Mouse (Mus musculus): ENCODE results near the gene 1810010H24Rik.

DNA sequence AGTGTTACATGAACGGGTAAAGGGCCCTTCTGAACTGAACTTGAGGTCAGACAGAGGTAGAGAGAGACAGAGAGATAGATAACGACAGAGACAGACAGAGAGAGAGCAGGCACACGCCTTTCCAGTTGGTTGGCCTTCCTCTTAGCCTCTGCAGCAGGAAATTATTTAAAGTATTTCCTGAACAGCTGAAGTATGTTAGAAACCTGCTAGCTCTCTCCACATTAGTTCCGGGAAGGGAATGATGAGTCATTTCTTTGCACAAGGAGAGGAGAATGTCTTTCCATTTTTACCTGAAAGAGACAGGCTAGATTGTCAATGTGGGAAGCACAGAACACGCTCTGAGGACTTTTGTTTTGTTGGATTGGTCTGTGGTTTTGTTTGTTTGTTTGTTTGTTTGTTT is 43.1 kb upstream of the 1810010H24Rik start:
- TF ChIP-seq EP300 (IDR thresholded peaks at IDR 0.05; ENCODE audit: low read depth) (no peak), CTCF (IDR thresholded peaks at IDR 0.05; ENCODE audit: low read depth) (no peak)

Measured in liver, embryonic 14.5 days (tissue).